Mouse (Mus musculus) intestine, embryonic 16.5 days (tissue): ENCODE results near the gene Ifit2. TPM values are rescaled to one million over a fixed set of nuclear protein-coding genes. Genes with fewer than 3 reads are reported as not detected.
A peak's percentile ranks its signal among the peaks of the same experiment; 100 is the strongest.

Experiments
- ATAC-seq: fragments of 200-750 bp; cut with Nextera tagmentation; 2 replicates; pipeline ENCODE4 v1.8.0; 2017; ENCODE audit warnings: moderate TSS enrichment, moderate library complexity
- H3K27ac ChIP-seq: fragments of 300-500 bp; sonication (generic); 2 replicates; pipeline ENCODE4 v1.5.1; 2014; ENCODE audit warnings: mild to moderate bottlenecking, low read length
- H3K27me3 ChIP-seq: fragments of 300-500 bp; sonication (generic); replicated peaks from 2 replicates; pipeline ENCODE4 v1.6.1; 2014; ENCODE audit warnings: low read length, control low read depth, mixed read lengths; ENCODE audit not compliant: control insufficient read depth, insufficient read depth
- H3K36me3 ChIP-seq: fragments of 300-500 bp; sonication (generic); 2 replicates; pipeline ENCODE4 v1.6.1; 2014; ENCODE audit warnings: low read length, control low read depth; ENCODE audit not compliant: control insufficient read depth, insufficient read depth
- H3K4me1 ChIP-seq: fragments of 300-500 bp; sonication (generic); 2 replicates; pipeline ENCODE4 v1.6.1; 2014; ENCODE audit warnings: low read length, control low read depth, mixed read lengths; ENCODE audit not compliant: control insufficient read depth, insufficient read depth
- H3K4me2 ChIP-seq: fragments of 300-500 bp; sonication (generic); 2 replicates; pipeline ENCODE4 v1.6.1; 2014; ENCODE audit warnings: low read depth, low read length, control low read depth
- H3K4me3 ChIP-seq: fragments of 300-500 bp; sonication (generic); 2 replicates; pipeline ENCODE4 v1.5.1; 2014; ENCODE audit warnings: mild to moderate bottlenecking, low read length
- H3K9ac ChIP-seq: fragments of 300-500 bp; sonication (generic); 2 replicates; pipeline ENCODE4 v1.6.1; 2014; ENCODE audit warnings: low read depth, low read length
- H3K9me3 ChIP-seq: fragments of 300-500 bp; sonication (generic); 2 replicates; pipeline ENCODE4 v1.6.1; 2016; ENCODE audit warnings: low read length, control low read depth; ENCODE audit not compliant: control insufficient read depth
- WGBS: fragments of 180-500 bp; shearing (Covaris S2); extraction: QIAGEN DNeasy Blood & Tissue Kit; methylation state at CpG from one replicate; pipeline ENCODE4 v1.1.7; 2014; 5-methylcytosine and 5-hydroxymethylcytosine counted together
- polyA plus RNA-seq: library from polyadenylated mRNA; unstranded; fragments of >200 nt; fragmentation: Nextera tagmentation; extraction: Ambion mirVana; gene quantifications from 2 replicates; pipeline ENCODE4 v1.2.1, GENCODE M21; 2015

The Ifit2 gene
- polyA plus RNA-seq, result 5.7 and 5.8 TPM in 2 replicates

- Histone ChIP-seq H3K27ac (peak within 1 kb of the TSS; percentile 72), H3K4me3 (peak within 1 kb of the TSS; percentile 57), H3K9ac (peak within 1 kb of the TSS; percentile 61), H3K9me3 (no peaks in the 10 kb centered on the region), H3K36me3 (no peaks in the 10 kb centered on the region), H3K4me2 (peak within 1 kb of the TSS; percentile 81), H3K4me1 (peaks cover 20% of the 10 kb centered on the region), H3K27me3 (no peaks in the 10 kb centered on the region)
- ATAC-seq, result peak; percentile 92
- WGBS, result 1% methylated on average over 22 of the region's 22 CpGs
Measured at GRCm38 (mm10) chr19:34550534-34551223, at the start of gene Ifit2. Gene Ifit2, plus strand, starts transcription at chr19:34550694.

GRCm38 (mm10) chr19:34500763-34501162 lies 49.7 kb upstream of the Ifit2 start:
- Histone ChIP-seq H3K4me2 (no peak overlapping the region), H3K27me3 (no peaks in the 10 kb centered on the region), H3K4me1 (peaks cover 5% of the 10 kb centered on the region; the same call in 1 of the 2 replicates), H3K27ac (no peak overlapping the region), H3K36me3 (peaks cover 1% of the 10 kb centered on the region; the same call in 1 of the 2 replicates), H3K4me3 (no peak overlapping the region), H3K9me3 (no peaks in the 10 kb centered on the region), H3K9ac (no peak overlapping the region)
- WGBS, result 46% methylated on average over 4 of the region's 4 CpGs
- peak; percentile 61 for ATAC-seq

GRCm38 (mm10) chr19:34505161-34505721 lies 45.3 kb upstream of the Ifit2 start:
- peaks cover 4% of the 10 kb centered on the region; the same call in 1 of the 2 replicates for H3K36me3 ChIP-seq
- H3K9me3 ChIP-seq, result no peaks in the 10 kb centered on the region
- H3K27me3 ChIP-seq, result no peaks in the 10 kb centered on the region
- no peak overlapping the region for H3K4me3 ChIP-seq
- no peak overlapping the region for H3K27ac ChIP-seq
- H3K4me2 ChIP-seq, result no peak overlapping the region
- H3K4me1 ChIP-seq, result no peaks in the 10 kb centered on the region
- 0 out of 2 replicates have a peak, but pooled peaks have one; percentile 36 for ATAC-seq
- 84% methylated on average over 12 of the region's 12 CpGs for WGBS
- no peak overlapping the region for H3K9ac ChIP-seq

GRCm38 (mm10) chr19:34510717-34511116 lies 39.8 kb upstream of the Ifit2 start:
- no peak for ATAC-seq
- no peak overlapping the region for H3K4me3 ChIP-seq
- 73% methylated on average over 5 of the region's 5 CpGs for WGBS
- no peaks in the 10 kb centered on the region for H3K27me3 ChIP-seq
- H3K9me3 ChIP-seq, result no peaks in the 10 kb centered on the region
- 0 out of 2 replicates have a peak, but pooled peaks cover 2% of the 10 kb centered on the region for H3K4me1 ChIP-seq
- no peak overlapping the region; the same call in 1 of the 2 replicates for H3K27ac ChIP-seq
- no peak overlapping the region for H3K4me2 ChIP-seq
- H3K36me3 ChIP-seq, result peaks cover 3% of the 10 kb centered on the region; the same call in 1 of the 2 replicates
- no peak overlapping the region for H3K9ac ChIP-seq

GRCm38 (mm10) chr19:34511528-34511927 lies 39.0 kb upstream of the Ifit2 start:
- Histone ChIP-seq H3K4me3 (no peak overlapping the region), H3K4me1 (0 out of 2 replicates have a peak, but pooled peaks cover 2% of the 10 kb centered on the region), H3K27me3 (no peaks in the 10 kb centered on the region), H3K36me3 (no peaks in the 10 kb centered on the region), H3K27ac (no peak overlapping the region), H3K9ac (no peak overlapping the region), H3K4me2 (no peak overlapping the region), H3K9me3 (no peaks in the 10 kb centered on the region)
- ATAC-seq, result no peak
- 42% methylated on average over 8 of the region's 8 CpGs for WGBS

GRCm38 (mm10) chr19:34515681-34516080 lies 34.8 kb upstream of the Ifit2 start:
- Histone ChIP-seq H3K4me2 (no peak overlapping the region), H3K27me3 (no peaks in the 10 kb centered on the region), H3K4me3 (no peak overlapping the region), H3K9me3 (no peaks in the 10 kb centered on the region), H3K4me1 (peaks cover 2% of the 10 kb centered on the region; the same call in 1 of the 2 replicates), H3K36me3 (no peaks in the 10 kb centered on the region), H3K9ac (no peak overlapping the region), H3K27ac (no peak overlapping the region)
- WGBS, result 83% methylated on average over 3 of the region's 3 CpGs
- no peak for ATAC-seq

- 86% methylated on average over 2 of the region's 2 CpGs for WGBS
- H3K9me3 ChIP-seq, result no peaks in the 10 kb centered on the region
- 0 out of 2 replicates have a peak overlapping the region, but pooled peaks have one; percentile 11 for H3K27ac ChIP-seq
- peaks cover 2% of the 10 kb centered on the region; the same call in 1 of the 2 replicates for H3K4me1 ChIP-seq
- H3K9ac ChIP-seq, result no peak overlapping the region
- H3K4me3 ChIP-seq, result no peak overlapping the region
- no peak for ATAC-seq
- H3K36me3 ChIP-seq, result no peaks in the 10 kb centered on the region
- H3K4me2 ChIP-seq, result no peak overlapping the region
- no peaks in the 10 kb centered on the region for H3K27me3 ChIP-seq
Measured at GRCm38 (mm10) chr19:34516346-34516745, 34.1 kb upstream of the Ifit2 start.

GRCm38 (mm10) chr19:34517197-34517596 lies 33.3 kb upstream of the Ifit2 start:
- Histone ChIP-seq H3K27me3 (no peaks in the 10 kb centered on the region), H3K4me3 (no peak overlapping the region), H3K9me3 (no peaks in the 10 kb centered on the region), H3K4me1 (no peaks in the 10 kb centered on the region; the same call in 1 of the 2 replicates), H3K36me3 (no peaks in the 10 kb centered on the region), H3K9ac (no peak overlapping the region), H3K4me2 (no peak overlapping the region), H3K27ac (peak overlapping the region; percentile 31; the same call in 1 of the 2 replicates)
- no peak for ATAC-seq
- 80% methylated on average over 3 of the region's 3 CpGs for WGBS

- peak; percentile 83 for ATAC-seq
- Histone ChIP-seq H3K27ac (peak overlapping the region; percentile 65), H3K9me3 (no peaks in the 10 kb centered on the region), H3K4me1 (no peaks in the 10 kb centered on the region; the same call in 1 of the 2 replicates), H3K4me2 (no peak overlapping the region), H3K9ac (no peak overlapping the region), H3K4me3 (no peak overlapping the region), H3K36me3 (no peaks in the 10 kb centered on the region), H3K27me3 (no peaks in the 10 kb centered on the region)
- WGBS, result 81% methylated on average over 13 of the region's 13 CpGs
Measured at GRCm38 (mm10) chr19:34517812-34518594, 32.5 kb upstream of the Ifit2 start.
